Comparison of ENCODE assay signal across 8 mouse cellular contexts in genomic region chr8:57353346-57354305, GRCm38 (mm10). TPM values are rescaled to one million over a fixed set of nuclear protein-coding genes. Genes with fewer than 3 reads are reported as not detected.
A peak's percentile ranks its signal among the peaks of the same experiment; 100 is the strongest.
DNase-seq lines count a peak whose midpoint lies in the region; ATAC-seq and TF ChIP-seq lines count a peak whose summit lies in the region.

No protein-coding gene starts in this region.

- H3K27me3 ChIP-seq in testis, adult 2 months (ENCODE audit: control insufficient read depth, insufficient read depth, low read length): no peaks in the 10 kb centered on the region
- peaks cover 81% of the 10 kb centered on the region for H3K27me3 ChIP-seq in embryonic facial prominence, embryonic 13.5 days
- peaks cover 78% of the 10 kb centered on the region for H3K27me3 ChIP-seq in hindbrain, embryonic 10.5 days (ENCODE audit: insufficient read depth, poor library complexity, severe bottlenecking)
- H3K27me3 ChIP-seq in limb, embryonic 15.5 days: peaks cover 38% of the 10 kb centered on the region

- 2% methylated on average over 37 of the region's 37 CpGs for WGBS in embryonic facial prominence, embryonic 13.5 days
- 2% methylated on average over 37 of the region's 37 CpGs for WGBS in hindbrain, embryonic 10.5 days
- 2% methylated on average over 37 of the region's 37 CpGs for WGBS in limb, embryonic 15.5 days

- H3K27ac ChIP-seq in testis, adult 2 months (ENCODE audit: control insufficient read depth, insufficient read depth, low read depth, low read length): no peak overlapping the region
- H3K27ac ChIP-seq in embryonic facial prominence, embryonic 13.5 days: peak overlapping the region; percentile 44
- no peak overlapping the region for H3K27ac ChIP-seq in hindbrain, embryonic 10.5 days
- H3K27ac ChIP-seq in limb, embryonic 15.5 days: peak overlapping the region; percentile 40; the same call in 1 of the 2 replicates

- peak; percentile 79 for ATAC-seq in embryonic facial prominence, embryonic 13.5 days (ENCODE audit: insufficient number of reproducible peaks, insufficient read depth, low FRiP score, low TSS enrichment, low read depth)
- ATAC-seq in limb, embryonic 15.5 days (ENCODE audit: insufficient number of reproducible peaks, low FRiP score, low TSS enrichment, low read depth): peak; percentile 81

- H3K9me3 ChIP-seq in embryonic facial prominence, embryonic 13.5 days: no peaks in the 10 kb centered on the region
- H3K9me3 ChIP-seq in hindbrain, embryonic 10.5 days: no peaks in the 10 kb centered on the region
- H3K9me3 ChIP-seq in limb, embryonic 15.5 days: no peaks in the 10 kb centered on the region

- TF ChIP-seq CTCF in testis, adult 2 months (IDR thresholded peaks at IDR 0.05; ENCODE audit: control insufficient read depth, insufficient read depth, insufficient replicate concordance, low read depth, low read length): no peak

- DNase-seq in testis, postnatal 10 days (ENCODE audit: low spot score): no peak
- DNase-seq in hindbrain, embryonic 10.5 days (ENCODE audit: low spot score): peak; percentile 81
- DNase-seq in neural tube, embryonic 10.5 days (ENCODE audit: extremely low spot score, low spot score): peak; percentile 82
- no peak for DNase-seq in ovary, postnatal 10 days (ENCODE audit: low spot score)
- no peak for DNase-seq in gastrocnemius, adult 18-20 months (ENCODE audit: low spot score)

- no peaks in the 10 kb centered on the region for H3K36me3 ChIP-seq in testis, adult 2 months (ENCODE audit: control insufficient read depth, insufficient read depth, low read length)
- H3K36me3 ChIP-seq in embryonic facial prominence, embryonic 13.5 days: no peaks in the 10 kb centered on the region
- no peaks in the 10 kb centered on the region for H3K36me3 ChIP-seq in hindbrain, embryonic 10.5 days
- no peaks in the 10 kb centered on the region for H3K36me3 ChIP-seq in limb, embryonic 15.5 days

- peaks cover 11% of the 10 kb centered on the region for H3K4me1 ChIP-seq in testis, adult 2 months (ENCODE audit: control insufficient read depth, insufficient read depth, low read length)
- peaks cover 17% of the 10 kb centered on the region for H3K4me1 ChIP-seq in embryonic facial prominence, embryonic 13.5 days
- peaks cover 10% of the 10 kb centered on the region; the same call in 1 of the 2 replicates for H3K4me1 ChIP-seq in hindbrain, embryonic 10.5 days (replicated peaks)
- peaks cover 22% of the 10 kb centered on the region for H3K4me1 ChIP-seq in limb, embryonic 15.5 days

- TF ChIP-seq POLR2A in testis, adult 2 months (IDR thresholded peaks at IDR 0.05; ENCODE audit: control insufficient read depth, low read depth, low read length): no peak

- H3K4me3 ChIP-seq in testis, adult 2 months (ENCODE audit: control insufficient read depth, low read depth, low read length): peak overlapping the region; percentile 67
- peak overlapping the region; percentile 43 for H3K4me3 ChIP-seq in embryonic facial prominence, embryonic 13.5 days
- H3K4me3 ChIP-seq in hindbrain, embryonic 10.5 days: peak overlapping the region; percentile 51
- H3K4me3 ChIP-seq in limb, embryonic 15.5 days: peak overlapping the region; percentile 45

- peak overlapping the region; percentile 72 for H3K4me2 ChIP-seq in embryonic facial prominence, embryonic 13.5 days
- H3K4me2 ChIP-seq in limb, embryonic 15.5 days: peak overlapping the region; percentile 67

- H3K9ac ChIP-seq in embryonic facial prominence, embryonic 13.5 days: peak overlapping the region; percentile 65
- H3K9ac ChIP-seq in limb, embryonic 15.5 days: peak overlapping the region; percentile 32; the same call in 1 of the 2 replicates

RNA-seq across cellular contexts. Expression of gene Hand2, which starts 32.8 kb away (rescaled TPM):
- polyA plus RNA-seq in testis, adult 2 months (2012; rRNA removed): 0.05 TPM in 2 replicates
- polyA plus RNA-seq in embryonic facial prominence, embryonic 13.5 days (2015; fragmentation: Nextera tagmentation; extraction: Ambion mirVana): 2.8 and 8.3 TPM in 2 replicates
- 0.20 TPM in 1 of 2 replicates, not detected in the other for polyA plus RNA-seq in hindbrain, embryonic 10.5 days (2016; fragmentation: Nextera tagmentation; extraction: Ambion mirVana)
- 5.0 and 6.6 TPM in 2 replicates for polyA plus RNA-seq in limb, embryonic 15.5 days (2015; fragmentation: Nextera tagmentation; extraction: Ambion mirVana)
- not detected for total RNA-seq in gastrocnemius, adult 18-20 months (2021)

Comparison
In these comparisons a context has a peak if more than half of its experiments do, and no peak if none do; other contexts are left out.
1. H3K27ac ChIP-seq: peak in embryonic facial prominence, embryonic 13.5 days (single experiment) and limb, embryonic 15.5 days (single experiment); none in testis, adult 2 months (single experiment) and hindbrain, embryonic 10.5 days (single experiment).
2. DNase-seq: peak in hindbrain, embryonic 10.5 days (single experiment) and neural tube, embryonic 10.5 days (single experiment); none in testis, postnatal 10 days (single experiment), ovary, postnatal 10 days (single experiment) and gastrocnemius, adult 18-20 months (single experiment).
3. Peak in every context shown above with its lines, with median percentiles within 50 percentile points of each other: H3K4me3 ChIP-seq.